Mouse (Mus musculus) left cerebral cortex, postnatal 10 days (tissue): ENCODE measurements around the gene Aym1. TPM values are rescaled to one million over a fixed set of nuclear protein-coding genes. Genes with fewer than 3 reads are reported as not detected.

Experiments
- DNase-seq, 2 experiments: peaks; one replicate each; pipeline ENCODE4 v3.0.0; 2021 to 2022; ENCODE audit warnings: low spot score in 2 of 2, mixed read lengths in 1 of 2; ENCODE audit errors: extremely low spot score in 1 of 2
- intact Hi-C: fragments of 180-260 bp; cut with DNase I; formaldehyde crosslinking; loops from one replicate; pipeline ENCODE4 v1.15.1; 2025
- microRNA-seq: library from miRNA; unstranded; fragments of <30 nt; microRNA quantifications from one replicate; pipeline ENCODE4 v1.2.0, GENCODE M21; 2022
- total RNA-seq, 2 experiments: library from RNA; stranded (reverse); gene quantifications; 2 replicates each; pipeline ENCODE4 v1.2.3; 2021

Aym1 gene
- total RNA-seq, 2 experiments from 2014 or later = not detected

DNA sequence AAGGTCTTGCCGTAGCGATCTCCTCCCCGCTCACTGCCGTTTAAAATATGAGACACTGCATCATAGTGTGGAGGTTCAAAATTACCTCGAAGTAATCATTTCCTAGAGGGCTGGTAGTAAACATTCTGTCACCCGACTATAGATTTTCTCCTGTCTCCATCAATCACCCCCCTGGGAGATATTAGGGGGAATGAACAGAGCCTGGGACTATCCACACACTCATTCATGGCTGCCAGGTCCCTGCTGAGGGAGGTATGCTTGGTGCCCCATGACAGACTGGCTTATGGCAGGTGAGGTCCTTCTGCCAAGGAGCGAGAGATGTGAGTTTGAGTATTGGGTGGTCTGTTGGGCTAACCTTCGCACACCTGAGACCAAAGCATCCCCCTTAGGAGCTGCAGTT, 23.5 kb downstream of the Aym1 start:
- no peak for DNase-seq
- intact Hi-C loops = no loop called here

DNA sequence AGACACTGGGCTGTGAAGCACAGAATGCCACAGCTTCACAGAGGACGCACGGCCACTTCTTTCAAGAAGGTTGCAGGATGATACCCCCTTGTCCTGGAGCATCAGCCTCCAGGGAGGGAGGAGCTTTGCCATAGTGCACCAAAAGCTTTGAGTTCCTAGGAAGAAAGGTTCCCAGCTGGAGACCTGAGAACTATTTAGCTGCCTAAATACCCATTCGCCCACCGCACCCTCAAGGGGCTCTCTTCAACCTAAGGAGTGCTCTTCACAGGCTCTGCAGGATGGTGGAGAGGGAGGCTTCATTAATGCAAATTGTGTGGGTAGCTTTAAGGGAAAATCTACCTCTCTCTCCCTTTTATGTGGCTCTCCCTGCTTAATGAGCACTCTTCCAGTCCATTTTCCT, 25.5 kb downstream of the Aym1 start:
- intact Hi-C loops = no loop called here
- no peak for DNase-seq

DNA sequence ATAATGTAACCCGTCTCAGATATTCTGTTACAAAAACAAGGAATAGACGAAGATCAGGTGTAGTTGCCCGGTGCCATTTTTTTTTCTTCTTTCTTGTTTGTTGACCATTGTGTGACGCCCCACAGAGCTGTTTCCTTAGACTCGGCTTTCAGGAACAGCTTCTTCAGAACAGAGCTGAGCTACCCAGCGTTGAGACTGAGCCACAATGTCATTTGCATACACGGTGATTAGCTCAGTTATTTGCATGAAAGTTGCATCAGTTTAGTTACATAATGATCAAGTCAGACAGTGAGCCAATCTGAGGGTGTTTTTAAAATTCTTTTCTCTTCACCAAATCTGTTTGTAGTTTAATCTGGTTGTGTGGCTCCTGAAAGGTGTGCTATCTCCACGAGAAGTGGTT, 36.7 kb downstream of the Aym1 start:
- intact Hi-C loops = no loop called here
- DNase-seq = no peak

DNA sequence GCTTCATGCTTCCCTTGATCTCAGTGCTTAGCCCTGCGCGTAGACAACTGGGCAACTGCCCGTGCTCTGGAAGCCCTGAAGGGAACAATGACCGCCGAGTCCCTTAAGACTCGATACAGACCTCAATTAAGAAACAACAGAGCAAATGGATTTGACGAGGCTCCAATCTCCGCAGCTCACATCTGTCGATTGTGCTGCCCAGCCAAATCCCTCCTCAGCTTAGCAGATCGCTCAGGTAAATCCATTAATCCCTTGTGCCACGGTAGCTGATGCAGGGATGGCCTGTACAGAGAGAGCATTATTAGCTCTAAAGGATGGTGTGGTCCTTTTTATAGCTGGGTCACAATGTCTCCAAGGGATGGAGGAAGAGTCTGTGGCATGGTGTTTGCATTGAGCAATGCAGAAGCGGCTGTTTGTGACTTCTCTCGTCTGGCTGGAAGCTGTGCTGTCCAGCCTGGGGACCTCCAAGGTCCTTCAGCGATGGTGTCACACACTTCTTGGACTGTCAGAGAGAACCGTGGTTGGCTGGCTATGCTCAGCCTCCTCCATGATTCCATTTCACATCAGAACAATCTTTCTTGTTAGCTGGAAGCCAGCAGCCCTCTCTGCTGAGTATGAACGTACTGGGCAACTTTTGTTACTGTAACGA, 39.3 kb downstream of the Aym1 start:
- intact Hi-C loops = no loop called here
- DNase-seq = no peak

DNA sequence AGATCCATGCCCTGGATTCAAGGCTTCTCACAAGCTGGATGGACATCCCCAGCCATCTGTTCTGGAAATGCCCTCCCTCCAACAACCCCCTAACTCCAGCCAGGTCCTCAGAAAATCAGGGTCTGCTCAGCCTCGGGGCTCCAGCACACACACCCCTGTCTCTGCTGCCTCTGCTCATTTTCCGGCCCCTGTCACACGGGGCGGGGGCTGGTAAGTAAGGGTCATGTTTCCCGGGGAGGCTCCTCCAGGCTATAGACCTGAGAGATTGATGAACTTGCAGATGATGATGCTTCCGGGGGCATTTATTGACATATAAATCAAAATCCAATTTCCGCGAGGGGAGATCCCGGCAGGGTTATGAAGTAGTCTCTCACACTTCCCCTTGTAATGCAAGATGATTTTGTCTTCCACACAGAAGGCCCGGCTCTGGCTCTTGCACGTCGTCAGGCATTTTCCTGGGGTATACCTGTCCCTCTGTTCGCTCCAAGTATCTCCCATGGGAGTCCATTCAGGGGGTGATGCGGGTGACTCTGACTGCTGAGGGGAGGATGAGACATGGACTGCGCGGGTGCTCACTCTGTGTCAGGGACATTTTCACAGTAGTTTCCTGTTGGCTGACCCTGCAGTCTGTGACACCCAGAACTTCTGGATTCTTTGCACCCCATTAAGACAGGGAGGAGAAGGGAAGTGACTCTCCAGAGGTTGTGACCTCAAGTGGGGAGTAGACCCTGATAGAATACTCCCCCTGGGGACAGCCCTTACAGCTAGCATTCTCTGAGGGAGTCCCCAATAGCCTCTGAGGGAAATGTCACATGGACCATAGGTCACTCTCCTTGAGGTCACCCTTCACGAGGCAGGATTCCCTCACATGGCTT, 40.6 kb downstream of the Aym1 start:
- no peak for DNase-seq

DNA sequence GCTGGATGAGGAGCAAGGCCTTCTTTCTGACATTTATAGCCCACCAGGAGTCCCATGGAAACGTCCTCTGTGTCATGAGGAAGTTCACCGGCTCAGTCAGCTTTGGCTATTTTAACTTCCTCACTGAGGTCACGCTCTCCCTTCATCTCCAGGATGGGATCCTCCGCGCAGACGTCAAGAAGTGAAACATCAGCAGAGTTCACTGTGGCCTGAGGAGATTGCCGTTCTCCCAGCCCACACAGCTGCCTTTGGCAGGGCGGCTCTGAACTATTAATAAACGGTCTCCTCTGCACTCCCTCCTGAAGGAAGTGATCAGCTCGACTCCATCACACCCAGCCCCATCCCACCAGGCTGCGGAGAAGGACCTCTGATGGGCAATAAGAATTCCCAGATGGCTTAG, 45.6 kb downstream of the Aym1 start:
- DNase-seq = peak in 1 of 2 experiments; percentile 55
- intact Hi-C loops = no loop called here

More for the DNA sequence above, 40.6 kb downstream of the Aym1 start:
- intact Hi-C loops = no loop called here

DNA sequence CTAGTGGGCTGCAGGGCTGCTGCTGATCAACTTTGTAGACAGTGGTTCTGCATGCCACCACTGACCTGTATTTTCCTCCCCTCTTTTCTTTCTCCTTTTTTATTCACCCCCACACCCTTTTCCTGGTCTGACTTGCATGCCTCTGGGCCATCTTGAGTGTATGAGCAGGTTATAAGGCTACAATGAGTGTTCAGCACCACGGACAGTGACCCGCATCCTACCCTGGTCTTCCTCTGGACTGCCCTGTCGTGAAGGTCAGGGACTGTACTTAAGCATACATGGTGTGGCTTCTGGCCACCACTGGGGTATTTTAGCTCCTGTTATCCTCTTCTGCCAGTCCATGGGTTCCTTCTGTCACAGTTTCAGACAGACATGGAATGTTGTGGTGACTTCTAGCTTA, 50.3 kb downstream of the Aym1 start:
- intact Hi-C loops = no loop called here
- DNase-seq = no peak

Small RNA genes lying within 50 kb of the gene (microRNA-seq; reads per million reads assigned to microRNA genes)
- gene Mir7229 = not detected
- not detected for gene Mir7230

Other genes starting within 250 kb of the Aym1 start
- gene 2900026A02Rik, start 136.1 kb upstream of the Aym1 start, total RNA-seq = 10 to 100 TPM; 63.4 to 65.6 TPM
- not detected for gene Tmem211, start 130.4 kb upstream of the Aym1 start, total RNA-seq
- 10 to 100 TPM; 83.2 to 87.1 TPM for gene Sgsm1, start 46.5 kb upstream of the Aym1 start, total RNA-seq
- gene Wscd2, start 133.0 kb downstream of the Aym1 start, total RNA-seq = 10 to 100 TPM; 57.3 to 60.8 TPM